Mouse (Mus musculus) stomach, postnatal 0 days (tissue): ENCODE results near the gene Ergic2.

Experiments used
- CTCF ChIP-seq: IDR thresholded peaks from 2 replicates; pipeline ENCODE4 v1.5.1; 2016; ENCODE audit warnings: antibody characterized with exemption, low read depth, mild to moderate bottlenecking, moderate library complexity
- EP300 ChIP-seq: optimal IDR thresholded peaks from 2 replicates; pipeline ENCODE3; 2016; ENCODE audit warnings: antibody characterized with exemption

GRCm38 (mm10) chr6:148227542-148227941 lies 15.4 kb upstream of the Ergic2 start:
- TF ChIP-seq EP300 (no peak), CTCF (no peak)
